Mouse (Mus musculus): ENCODE measurements around the gene Ecd.

DNA sequence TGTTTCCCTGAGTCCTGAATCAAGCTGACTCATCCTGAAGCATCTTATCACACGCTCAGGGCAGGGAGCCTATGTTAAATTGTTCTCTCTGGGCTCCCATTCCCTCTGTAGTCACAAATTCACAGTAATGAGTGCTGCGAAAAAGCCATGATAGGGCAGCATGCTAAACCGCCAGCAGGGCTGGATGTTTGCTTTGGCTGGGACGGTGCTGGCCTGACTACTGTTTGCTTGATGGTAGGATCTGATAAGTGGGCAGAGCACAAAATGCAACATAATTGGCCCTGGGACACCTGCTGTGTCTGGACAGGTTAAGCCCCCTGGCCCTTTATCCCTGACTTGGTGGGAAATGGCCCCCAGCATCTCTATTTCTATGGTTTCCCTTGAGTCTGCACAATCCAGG lies 56.5 kb downstream of the Ecd start:
- TF ChIP-seq ZC3H11A (IDR thresholded peaks at IDR 0.05; ENCODE audit: borderline replicate concordance, low read depth, low read length) (no peak), ZNF384 (IDR thresholded peaks at IDR 0.05; ENCODE audit: low read depth, low read length) (no peak), CHD2 (IDR thresholded peaks at IDR 0.05; ENCODE audit: low read depth, low read length) (no peak)

Measured in ES-E14 (cell line).